Mouse (Mus musculus) lung, postnatal 14 days (tissue): ENCODE measurements around the gene Xlr4b.
"Not testable (repeated sequence)": the region's sequence is repeated elsewhere in the genome, so short reads cannot be mapped to it uniquely, and the experiment has no call there.

Experiments
- DNase-seq: peaks from one replicate; pipeline ENCODE4 v3.0.0; 2021

Xlr4b gene

DNA sequence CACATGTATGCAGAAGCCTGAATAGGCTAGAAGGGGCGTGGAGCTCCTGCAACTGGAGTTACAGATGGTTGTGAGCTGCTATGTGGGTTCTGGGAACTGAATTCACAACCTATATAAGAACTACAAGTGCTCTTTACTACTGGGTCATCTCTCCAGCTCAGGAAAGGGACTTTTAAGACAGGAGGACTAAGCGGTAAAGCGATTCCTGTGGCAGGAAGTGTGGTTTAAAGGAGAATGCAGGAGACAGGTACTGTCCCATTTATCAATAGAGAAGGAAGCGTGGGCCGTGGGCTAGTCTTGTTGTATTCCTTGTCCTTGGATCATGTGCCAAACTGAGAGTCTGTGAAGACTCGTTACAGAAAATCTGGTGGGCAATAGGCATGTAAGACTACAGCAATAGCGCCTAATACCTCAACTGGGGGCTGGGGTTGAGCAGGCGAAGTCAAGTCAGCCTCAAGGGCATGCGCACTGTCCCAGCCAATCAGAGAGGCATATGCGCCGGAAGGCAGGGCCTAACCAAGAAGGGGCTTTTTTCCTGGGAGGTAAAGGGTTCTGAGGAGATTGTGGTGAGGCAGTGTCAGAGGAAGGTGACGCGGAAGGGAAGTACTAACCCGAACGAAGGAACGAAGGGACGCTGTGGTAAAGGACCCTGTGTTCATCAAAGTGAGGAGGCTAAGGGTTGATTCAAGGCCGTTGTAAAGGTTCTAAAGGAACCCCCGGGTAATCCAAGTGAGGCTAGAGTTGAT is at the start of gene Xlr4b:
Gene Xlr4b, plus strand, starts transcription at position 515 of the 746 bp plus-strand sequence.
- not testable (repeated sequence) for DNase-seq

DNA sequence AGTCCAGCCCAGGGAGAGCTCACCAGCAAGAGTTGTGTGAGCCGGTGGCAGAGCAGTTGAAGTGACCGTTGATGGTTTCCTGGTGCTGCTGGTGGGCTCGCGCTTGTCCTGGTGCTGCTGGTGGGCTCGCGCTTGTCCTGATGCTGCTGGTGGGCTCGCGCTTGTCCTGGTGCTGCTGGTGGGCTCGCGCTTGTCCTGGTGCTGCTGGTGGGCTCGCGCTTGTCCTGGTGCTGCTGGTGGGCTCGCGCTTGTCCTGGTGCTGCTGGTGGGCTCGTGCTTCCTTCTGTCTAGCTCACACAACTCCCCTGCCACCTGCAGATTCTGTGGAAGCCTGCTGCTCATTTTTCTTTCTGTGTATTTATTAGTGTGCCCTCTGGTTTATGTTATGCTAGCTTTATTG is 37.2 kb upstream of the Xlr4b start, which contains the start of gene Spin2d:
Gene Spin2d, minus strand, starts transcription at position 101 of the 400 bp plus-strand sequence.
- not testable (repeated sequence) for DNase-seq

DNA sequence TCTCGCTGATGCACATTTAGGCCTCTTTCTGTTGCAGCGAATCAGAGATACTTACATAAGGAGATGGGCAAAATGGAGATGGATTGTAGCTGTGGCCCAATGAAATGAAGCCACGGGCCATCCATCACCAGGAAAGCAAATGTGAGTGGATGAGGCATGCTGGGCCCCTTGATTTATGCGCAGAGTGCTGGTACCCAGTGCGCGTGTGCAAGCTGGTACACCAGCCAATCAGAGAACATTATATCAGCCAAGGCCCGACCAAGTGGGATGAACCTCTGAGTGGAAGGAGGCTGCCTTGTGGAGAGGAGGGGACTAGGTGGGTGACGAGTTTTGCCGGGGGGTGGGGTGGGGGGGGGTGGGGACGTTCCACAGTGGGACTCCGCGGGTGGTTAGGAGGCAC is 22.2 kb upstream of the Xlr4b start, which contains the start of gene Xlr3b:
Gene Xlr3b, plus strand, starts transcription at position 274 of the 400 bp plus-strand sequence.
- peak; percentile 7 for DNase-seq

DNA sequence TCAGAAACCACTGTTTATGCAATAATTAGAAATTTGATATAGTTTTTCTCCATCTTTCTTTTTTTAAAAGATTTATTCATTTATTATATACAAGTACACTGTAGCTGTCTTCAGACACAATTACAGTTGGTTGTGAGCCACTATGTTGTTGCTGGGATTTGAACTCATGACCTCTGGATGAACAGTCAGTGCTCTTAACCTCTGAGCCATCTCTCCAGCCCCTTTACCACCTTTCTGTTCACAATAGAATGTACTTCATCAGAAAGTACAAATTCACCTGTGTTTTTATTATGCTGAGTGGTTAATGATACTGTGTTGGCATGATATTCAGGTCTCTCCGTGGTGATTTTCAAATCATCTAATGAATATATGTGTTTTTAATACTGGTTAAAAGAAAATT is 11.2 kb downstream of the Xlr4b start:
- no peak for DNase-seq

DNA sequence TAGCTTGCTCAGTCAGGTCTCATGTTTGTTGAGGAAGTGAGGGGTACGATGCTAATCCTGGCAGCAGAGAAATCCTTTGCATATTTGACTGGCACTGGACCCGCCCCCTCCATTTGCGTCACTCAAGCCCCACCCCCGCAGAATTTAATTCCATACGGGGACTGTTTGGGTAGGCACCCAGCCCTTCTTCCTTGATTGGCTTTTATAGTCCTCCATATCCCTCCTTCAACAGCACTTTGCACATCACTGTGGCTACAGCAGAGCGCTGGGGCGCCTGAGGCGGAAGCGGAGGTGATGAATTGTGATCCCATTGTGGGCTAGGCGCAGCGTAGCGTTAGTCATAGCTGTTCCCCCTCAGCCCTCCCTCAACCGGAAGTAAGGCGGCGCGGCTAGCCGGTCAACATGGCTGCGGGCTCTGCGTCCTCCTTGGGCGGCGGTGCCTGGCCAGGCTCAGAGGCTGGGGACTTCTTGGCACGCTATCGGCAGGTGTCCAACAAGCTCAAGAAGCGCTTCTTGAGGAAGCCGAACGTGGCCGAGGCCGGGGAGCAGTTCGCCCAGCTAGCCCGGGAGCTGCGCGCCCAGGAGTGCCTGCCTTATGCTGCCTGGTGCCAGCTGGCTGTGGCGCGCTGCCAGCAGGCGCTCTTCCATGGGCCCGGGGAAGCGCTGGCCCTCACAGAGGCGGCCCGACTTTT is 13.9 kb downstream of the Xlr4b start, which contains the start of gene F8a:
Gene F8a, plus strand, starts transcription at position 378 of the 692 bp plus-strand sequence.
- DNase-seq, result peak; percentile 77

DNA sequence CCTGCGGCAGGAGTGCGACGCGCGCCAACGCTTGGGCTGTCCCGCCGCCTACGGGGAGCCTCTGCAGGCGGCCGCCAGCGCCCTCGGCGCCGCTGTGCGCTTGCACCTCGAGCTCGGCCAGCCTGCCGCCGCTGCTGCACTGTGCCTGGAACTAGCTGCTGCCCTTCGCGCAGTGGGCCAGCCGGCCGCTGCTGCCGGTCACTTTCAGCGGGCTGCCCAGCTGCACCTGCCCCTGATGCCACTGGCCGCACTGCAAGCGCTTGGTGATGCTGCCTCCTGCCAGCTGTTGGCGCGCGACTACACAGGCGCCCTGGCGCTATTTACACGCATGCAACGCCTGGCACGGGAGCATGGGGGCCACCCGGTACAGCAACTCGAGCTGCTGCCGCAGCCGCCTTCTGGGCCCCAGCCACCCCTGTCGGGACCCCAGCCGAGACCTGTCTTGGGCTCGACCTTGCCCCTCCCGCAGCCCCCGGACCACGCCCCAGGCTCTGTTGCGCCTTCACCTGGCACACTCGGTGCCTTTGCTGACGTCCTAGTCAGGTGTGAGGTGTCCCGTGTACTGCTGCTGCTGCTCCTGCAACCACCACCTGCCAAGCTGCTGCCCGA is 14.6 kb downstream of the Xlr4b start:
- DNase-seq, result peak; percentile 47

DNA sequence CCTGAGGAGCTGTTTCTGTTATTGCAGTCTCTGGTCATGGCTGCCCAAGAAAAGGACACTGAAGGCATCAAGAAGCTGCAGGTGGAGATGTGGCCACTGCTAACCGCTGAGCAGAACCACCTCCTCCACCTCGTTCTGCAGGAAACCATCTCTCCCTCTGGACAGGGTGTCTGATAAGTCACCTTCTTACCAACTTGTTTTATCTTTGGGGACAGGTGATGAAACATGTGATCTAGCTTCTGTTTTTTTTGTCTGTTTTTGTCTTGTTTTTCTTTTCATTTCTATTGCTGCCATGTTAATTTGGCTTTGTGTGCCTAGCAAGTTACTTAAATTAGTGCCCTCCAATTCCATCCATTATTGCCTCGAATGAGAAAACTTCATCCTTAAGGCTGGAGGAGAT is 15.2 kb downstream of the Xlr4b start:
- DNase-seq, result no peak

DNA sequence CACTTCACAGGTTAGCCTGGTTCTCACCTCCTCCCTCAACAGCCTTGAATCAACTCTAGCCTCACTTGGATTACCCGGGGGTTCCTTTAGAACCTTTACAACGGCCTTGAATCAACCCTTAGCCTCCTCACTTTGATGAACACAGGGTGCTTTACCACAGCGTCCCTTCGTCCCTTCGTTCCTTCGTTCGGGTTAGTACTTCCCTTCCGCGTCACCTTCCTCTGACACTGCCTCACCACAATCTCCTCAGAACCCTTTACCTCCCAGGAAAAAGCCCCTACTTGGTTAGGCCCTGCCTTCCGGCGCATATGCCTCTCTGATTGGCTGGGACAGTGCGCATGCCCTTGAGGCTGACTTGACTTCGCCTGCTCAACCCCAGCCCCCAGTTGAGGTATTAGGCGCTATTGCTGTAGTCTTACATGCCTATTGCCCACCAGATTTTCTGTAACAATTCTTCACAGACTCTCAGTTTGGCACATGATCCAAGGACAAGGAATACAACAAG is 28.7 kb downstream of the Xlr4b start, which contains the start of gene Xlr4c:
Gene Xlr4c, minus strand, starts transcription at position 310 of the 505 bp plus-strand sequence.
- DNase-seq, result not testable (repeated sequence)

DNA sequence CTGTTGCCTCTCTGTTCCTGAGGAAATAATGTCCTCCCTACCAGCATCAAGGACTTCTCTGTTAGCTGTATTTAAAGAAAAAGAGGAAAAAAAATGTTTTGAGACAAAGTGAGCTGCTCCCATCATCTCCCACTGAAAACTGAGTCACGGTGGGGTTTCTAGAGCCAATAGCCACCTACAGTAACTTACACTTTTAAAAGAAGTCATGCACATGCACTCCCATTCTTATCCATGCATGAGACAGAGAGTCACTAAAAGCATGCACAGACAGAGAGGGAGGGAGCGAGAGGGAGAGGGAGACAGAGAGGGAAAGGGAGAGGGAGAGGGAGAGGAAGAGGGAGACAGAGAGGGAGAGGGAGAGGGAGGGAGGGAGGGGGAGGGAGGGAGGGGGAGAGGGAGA is 48.3 kb downstream of the Xlr4b start:
- not testable (repeated sequence) for DNase-seq

DNA sequence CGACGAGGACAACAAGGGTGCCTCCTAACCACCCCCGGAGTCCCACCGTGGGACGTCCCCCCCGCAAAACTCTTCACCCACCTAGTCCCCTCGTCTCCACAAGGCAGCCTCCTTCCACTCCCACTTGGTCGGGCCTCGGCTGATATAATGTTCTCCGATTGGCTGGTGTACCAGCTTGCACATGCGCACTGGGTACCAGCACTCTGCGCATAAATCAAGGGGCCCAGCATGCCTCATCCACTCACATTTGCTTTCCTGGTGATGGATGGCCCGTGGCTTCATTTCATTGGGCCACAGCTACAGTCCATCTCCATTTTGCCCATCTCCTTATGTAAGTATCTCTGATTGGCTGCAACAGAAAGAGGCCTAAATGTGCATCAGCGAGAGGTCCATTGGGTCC is 51.1 kb downstream of the Xlr4b start, which contains the start of gene Xlr3c:
Gene Xlr3c, minus strand, starts transcription at position 121 of the 400 bp plus-strand sequence.
- not testable (repeated sequence) for DNase-seq
